Mouse (Mus musculus): ENCODE measurements around the gene Lrrc58.

DNA sequence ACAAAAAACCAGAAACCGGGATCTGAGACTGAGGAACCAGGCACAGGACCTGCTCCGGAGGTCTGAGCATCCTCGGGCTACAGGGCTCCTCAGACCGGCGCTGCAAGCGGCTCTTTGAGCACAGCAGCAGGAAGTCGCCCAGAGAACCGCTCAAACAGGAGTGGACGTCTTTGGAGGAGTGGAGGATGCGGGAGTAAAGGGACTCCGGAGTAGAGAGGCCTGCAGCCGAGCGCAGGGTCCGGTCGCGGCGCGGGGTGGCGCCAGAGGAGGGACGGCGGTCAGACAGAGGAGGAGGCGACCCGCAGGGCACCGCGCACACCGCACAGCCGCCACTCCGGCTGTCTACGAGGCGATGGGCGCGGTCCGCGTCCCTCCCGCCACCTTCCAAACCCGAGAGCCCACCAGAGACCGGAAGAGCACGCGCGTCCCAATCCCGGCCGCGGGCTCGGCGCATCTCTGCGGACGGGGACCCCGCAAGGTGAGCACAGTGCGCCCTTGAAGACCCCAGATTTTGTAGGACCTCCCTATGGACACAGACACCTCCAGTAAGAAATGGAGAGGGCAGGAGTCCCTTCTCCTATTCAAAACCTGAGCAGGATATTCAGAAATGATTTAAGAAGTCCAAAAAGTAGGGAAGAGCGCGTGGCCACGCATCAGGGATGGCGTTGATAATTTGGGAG, 48.1 kb downstream of the Lrrc58 start, which contains the start of gene Gpr156:
- TF ChIP-seq MAFK (IDR thresholded peaks at IDR 0.05; ENCODE audit: insufficient read depth, low read depth, low read length) (no peak), HCFC1 (IDR thresholded peaks at IDR 0.05; ENCODE audit: borderline replicate concordance, insufficient read depth, low read length) (no peak), ZNF384 (IDR thresholded peaks at IDR 0.05; ENCODE audit: low read depth, low read length) (no peak)
